Mouse (Mus musculus): ENCODE results near the gene Mllt3.

GRCm38 (mm10) chr4:88005801-88006200 lies 27.4 kb downstream of the Mllt3 start:
- TF ChIP-seq CTCF (IDR thresholded peaks at IDR 0.05; ENCODE audit: low read depth, low read length) (no peak), POLR2A (IDR thresholded peaks at IDR 0.05; ENCODE audit: extremely low read depth, insufficient read depth, low read length) (no peak)

All from liver, adult 2 months (tissue).